Mouse (Mus musculus) midbrain, embryonic 16.5 days (tissue): ENCODE data around the gene Aicda. TPM values are rescaled to one million over a fixed set of nuclear protein-coding genes. Genes with fewer than 3 reads are reported as not detected.
"Not testable (repeated sequence)": the region's sequence is repeated elsewhere in the genome, so short reads cannot be mapped to it uniquely, and the experiment has no call there.

Source experiments
- ATAC-seq: fragments of 200-750 bp; cut with Nextera tagmentation; 2 replicates; pipeline ENCODE4 v1.8.0; 2017; ENCODE audit warnings: moderate TSS enrichment
- H3K27ac ChIP-seq: fragments of 300-500 bp; sonication (generic); 2 replicates; pipeline ENCODE4 v1.5.1; 2014; ENCODE audit warnings: mild to moderate bottlenecking, low read length, mixed read lengths
- H3K27me3 ChIP-seq: fragments of 300-500 bp; sonication (generic); 2 replicates; pipeline ENCODE4 v1.6.1; 2014; ENCODE audit warnings: low read depth, low read length, mixed read lengths; ENCODE audit not compliant: control insufficient read depth, insufficient read depth
- H3K36me3 ChIP-seq: fragments of 300-500 bp; sonication (generic); 2 replicates; pipeline ENCODE4 v1.6.1; 2014; ENCODE audit warnings: mild to moderate bottlenecking, low read length, moderate library complexity, mixed read lengths; ENCODE audit not compliant: control insufficient read depth, insufficient read depth
- H3K4me1 ChIP-seq: fragments of 300-500 bp; sonication (generic); 2 replicates; pipeline ENCODE4 v1.6.1; 2014; ENCODE audit warnings: mild to moderate bottlenecking, low read length, mixed read lengths; ENCODE audit not compliant: control insufficient read depth, insufficient read depth
- H3K4me2 ChIP-seq: fragments of 300-500 bp; sonication (generic); 2 replicates; pipeline ENCODE4 v1.6.1; 2014; ENCODE audit warnings: mild to moderate bottlenecking, low read length, mixed read lengths
- H3K4me3 ChIP-seq: fragments of 300-500 bp; sonication (generic); 2 replicates; pipeline ENCODE4 v1.5.1; 2014; ENCODE audit warnings: low read depth, mild to moderate bottlenecking, low read length, moderate library complexity, mixed read lengths
- H3K9ac ChIP-seq: fragments of 300-500 bp; sonication (generic); 2 replicates; pipeline ENCODE4 v1.6.1; 2014; ENCODE audit warnings: low read depth, low read length, mixed read lengths
- H3K9me3 ChIP-seq: fragments of 300-500 bp; sonication (generic); replicated peaks from 2 replicates; pipeline ENCODE4 v1.6.1; 2014; ENCODE audit warnings: mild to moderate bottlenecking, low read length, mixed read lengths; ENCODE audit not compliant: control insufficient read depth, poor library complexity, severe bottlenecking
- WGBS: fragments of 180-500 bp; shearing (Covaris S2); extraction: QIAGEN DNeasy Blood & Tissue Kit; methylation state at CpG from one replicate; pipeline ENCODE4 v1.1.7; 2014; 5-methylcytosine and 5-hydroxymethylcytosine counted together
- polyA plus RNA-seq: library from polyadenylated mRNA; unstranded; fragments of >200 nt; fragmentation: Nextera tagmentation; extraction: Ambion mirVana; gene quantifications from 2 replicates; pipeline ENCODE4 v1.2.1, GENCODE M21; 2015

Aicda gene
- polyA plus RNA-seq, 1 experiment from 2014 or later = 0.24 TPM

DNA sequence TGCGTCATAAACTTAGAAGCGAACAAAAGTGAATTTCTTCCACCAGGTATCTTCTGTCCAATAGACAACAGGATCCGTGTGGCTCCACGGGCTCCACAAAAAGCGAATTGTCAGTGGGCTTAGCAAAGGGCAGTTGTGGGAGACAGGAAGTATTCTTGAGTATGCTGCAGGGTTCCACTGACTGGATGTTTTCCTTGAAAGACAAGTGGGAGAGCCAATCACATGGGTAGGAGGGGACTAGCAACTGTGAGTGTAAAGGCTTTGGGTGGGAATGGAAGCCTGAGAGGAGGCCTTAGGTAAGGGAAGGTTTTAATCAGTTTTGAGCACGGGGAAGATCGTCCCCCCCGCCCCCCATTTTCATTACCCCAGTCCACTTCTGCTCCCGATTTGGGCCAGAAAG, 31.0 kb upstream of the Aicda start:
- H3K9ac ChIP-seq = 0 out of 2 replicates have a peak overlapping the region, but pooled peaks have one; percentile 23
- no peaks in the 10 kb centered on the region for H3K27me3 ChIP-seq
- H3K4me2 ChIP-seq = peak overlapping the region; percentile 24; the same call in 1 of the 2 replicates
- H3K4me3 ChIP-seq = peak overlapping the region; percentile 7; the same call in 1 of the 2 replicates
- H3K9me3 ChIP-seq = no peaks in the 10 kb centered on the region
- H3K36me3 ChIP-seq = no peaks in the 10 kb centered on the region
- no peak overlapping the region for H3K27ac ChIP-seq
- H3K4me1 ChIP-seq = no peaks in the 10 kb centered on the region
- peak; percentile 89 for ATAC-seq
- 68% methylated on average over 9 of the region's 9 CpGs for WGBS

GRCm38 (mm10) chr6:122523289-122523688, 30.3 kb upstream of the Aicda start:
- Histone ChIP-seq H3K4me2 (no peak overlapping the region), H3K9me3 (no peaks in the 10 kb centered on the region), H3K4me3 (no peak overlapping the region), H3K27me3 (no peaks in the 10 kb centered on the region), H3K27ac (no peak overlapping the region), H3K9ac (no peak overlapping the region), H3K4me1 (no peaks in the 10 kb centered on the region), H3K36me3 (no peaks in the 10 kb centered on the region)
- ATAC-seq = no peak
- WGBS = 85% methylated on average over 8 of the region's 8 CpGs

GRCm38 (mm10) chr6:122527596-122527995, 26.0 kb upstream of the Aicda start:
- H3K27me3 ChIP-seq = no peaks in the 10 kb centered on the region
- H3K27ac ChIP-seq = no peak overlapping the region
- no peak for ATAC-seq
- no peaks in the 10 kb centered on the region for H3K9me3 ChIP-seq
- H3K4me2 ChIP-seq = no peak overlapping the region
- H3K4me1 ChIP-seq = no peaks in the 10 kb centered on the region
- no peak overlapping the region for H3K9ac ChIP-seq
- H3K36me3 ChIP-seq = no peaks in the 10 kb centered on the region
- 74% methylated on average over 12 of the region's 12 CpGs for WGBS
- no peak overlapping the region for H3K4me3 ChIP-seq

DNA sequence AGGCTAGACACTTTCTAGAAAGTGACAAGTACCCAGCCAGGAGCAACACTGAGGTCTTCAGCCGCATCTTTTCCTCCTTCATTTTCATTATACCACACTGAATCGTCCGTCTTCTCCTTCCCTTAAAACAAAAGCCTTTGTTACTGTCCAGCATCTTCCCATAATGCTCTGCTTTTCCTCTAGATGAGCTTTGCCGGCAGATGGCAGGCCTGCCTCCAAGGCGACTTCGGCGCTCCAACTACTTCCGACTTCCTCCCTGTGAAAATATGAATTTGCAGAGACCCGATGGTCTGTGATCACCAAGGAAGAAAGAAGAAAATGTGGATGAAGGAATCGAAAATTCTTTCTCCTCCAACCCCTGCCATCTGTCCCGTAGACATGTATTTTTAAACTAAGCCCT, 25.5 kb upstream of the Aicda start:
- Histone ChIP-seq H3K36me3 (no peaks in the 10 kb centered on the region), H3K9me3 (no peaks in the 10 kb centered on the region), H3K4me1 (no peaks in the 10 kb centered on the region), H3K4me2 (no peak overlapping the region), H3K27ac (no peak overlapping the region), H3K9ac (no peak overlapping the region), H3K27me3 (no peaks in the 10 kb centered on the region), H3K4me3 (no peak overlapping the region)
- 85% methylated on average over 11 of the region's 11 CpGs for WGBS
- ATAC-seq = no peak

DNA sequence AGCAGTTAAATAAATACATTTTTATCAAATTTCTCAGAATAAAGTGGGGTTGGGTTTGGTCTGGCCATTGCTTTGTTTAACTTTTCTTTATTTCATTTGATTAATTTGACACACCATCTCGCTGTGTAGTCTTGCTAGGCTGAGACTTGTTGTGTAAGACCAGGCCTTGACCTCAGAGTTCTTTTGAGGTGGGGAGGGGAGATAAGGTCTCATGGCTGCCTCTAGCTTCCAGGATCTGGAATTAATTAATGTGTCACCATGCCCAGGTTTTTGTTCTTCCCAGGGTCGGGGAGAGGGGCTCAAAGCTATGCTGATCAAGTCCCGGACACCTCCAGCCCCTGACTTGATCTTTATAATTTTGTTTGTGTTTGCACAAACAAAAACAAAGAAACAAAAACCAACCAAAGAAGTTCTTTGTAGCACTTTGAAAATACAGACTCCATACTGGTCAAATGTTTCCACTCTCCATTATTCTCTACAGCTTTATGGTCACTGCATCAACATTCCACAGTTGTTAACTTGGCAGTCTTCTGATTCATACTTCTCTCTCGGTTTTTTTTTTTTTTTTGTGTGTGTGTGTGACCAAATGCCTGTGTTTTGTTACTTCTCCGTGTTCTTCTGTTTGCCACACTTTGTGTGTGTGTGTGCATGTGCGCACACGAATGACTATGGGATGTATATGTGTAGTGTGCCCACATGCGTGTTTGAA, 22.0 kb upstream of the Aicda start:
- Histone ChIP-seq H3K4me3 (no peak overlapping the region), H3K9me3 (no peaks in the 10 kb centered on the region), H3K9ac (no peak overlapping the region), H3K27ac (no peak overlapping the region), H3K27me3 (no peaks in the 10 kb centered on the region), H3K4me1 (no peaks in the 10 kb centered on the region), H3K36me3 (no peaks in the 10 kb centered on the region), H3K4me2 (no peak overlapping the region)
- WGBS = 78% methylated on average over 8 of the region's 8 CpGs
- ATAC-seq = no peak

DNA sequence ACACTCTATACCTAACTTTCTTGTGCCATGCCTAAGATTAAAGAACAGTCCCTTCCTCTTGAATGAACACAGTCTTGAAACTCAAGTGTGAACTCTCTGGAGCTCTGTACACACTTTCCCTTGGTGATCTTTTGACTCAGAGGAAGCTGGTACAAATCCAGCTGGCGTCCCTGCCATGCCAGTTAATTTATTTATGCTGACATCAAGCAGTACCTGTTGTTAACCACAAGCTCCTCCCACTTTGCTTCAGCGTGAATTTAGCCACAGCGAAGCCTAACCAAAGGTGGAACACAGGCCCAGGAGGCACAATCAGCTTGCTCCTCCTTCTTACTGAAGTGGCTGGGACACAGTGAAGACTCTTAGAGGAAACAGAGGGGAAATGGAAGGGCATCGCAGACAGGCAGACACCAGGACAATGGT, 20.7 kb upstream of the Aicda start:
- Histone ChIP-seq H3K4me2 (peak overlapping the region; percentile 29), H3K27me3 (no peaks in the 10 kb centered on the region), H3K36me3 (no peaks in the 10 kb centered on the region), H3K27ac (no peak overlapping the region), H3K4me1 (no peaks in the 10 kb centered on the region), H3K9ac (no peak overlapping the region), H3K4me3 (no peak overlapping the region; the same call in 1 of the 2 replicates), H3K9me3 (no peaks in the 10 kb centered on the region)
- ATAC-seq = no peak
- 8% methylated on average over 4 of the region's 4 CpGs for WGBS

- ATAC-seq = no peak
- Histone ChIP-seq H3K4me1 (no peaks in the 10 kb centered on the region), H3K27me3 (no peaks in the 10 kb centered on the region), H3K9me3 (no peaks in the 10 kb centered on the region), H3K27ac (no peak overlapping the region), H3K4me3 (no peak overlapping the region), H3K36me3 (no peaks in the 10 kb centered on the region), H3K9ac (no peak overlapping the region), H3K4me2 (no peak overlapping the region)
- 15% methylated on average over 3 of the region's 3 CpGs for WGBS
Measured at GRCm38 (mm10) chr6:122534032-122534431, 19.6 kb upstream of the Aicda start.

GRCm38 (mm10) chr6:122539564-122539963, 14.0 kb upstream of the Aicda start:
- Histone ChIP-seq H3K4me3 (no peak overlapping the region), H3K27ac (no peak overlapping the region), H3K9ac (no peak overlapping the region), H3K4me1 (no peaks in the 10 kb centered on the region), H3K9me3 (no peaks in the 10 kb centered on the region), H3K4me2 (no peak overlapping the region), H3K27me3 (no peaks in the 10 kb centered on the region), H3K36me3 (no peaks in the 10 kb centered on the region)
- WGBS = 63% methylated on average over 9 of the region's 9 CpGs
- no peak for ATAC-seq

DNA sequence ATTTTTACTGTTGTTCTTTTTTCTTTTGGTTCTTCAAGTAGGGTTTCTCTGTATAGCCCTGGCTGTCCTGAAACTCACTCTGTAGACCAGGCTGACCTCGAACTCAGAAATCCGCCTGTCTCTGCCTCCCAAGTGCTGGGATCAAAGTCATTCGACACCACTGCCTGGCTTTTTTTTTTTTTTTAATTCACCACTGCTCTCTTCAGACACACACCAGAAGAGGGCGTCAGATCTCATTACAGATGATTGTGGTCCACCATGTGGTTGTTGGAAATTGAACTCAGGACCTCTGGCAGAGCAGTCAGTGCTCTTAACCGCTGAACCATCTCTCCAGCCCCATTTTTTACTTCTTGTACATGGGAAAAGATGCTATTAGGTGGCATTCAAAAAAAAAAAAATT, 11.1 kb upstream of the Aicda start:
- H3K4me3 ChIP-seq, H3K4me1 ChIP-seq, H3K9me3 ChIP-seq, H3K4me2 ChIP-seq, H3K27ac ChIP-seq, H3K36me3 ChIP-seq, ATAC-seq, H3K27me3 ChIP-seq, H3K9ac ChIP-seq: not testable (repeated sequence)
- 81% methylated on average over 5 of the region's 5 CpGs for WGBS
